Mouse (Mus musculus) bone marrow macrophage, adult 2 months (primary cell): ENCODE results near the gene Itpr1.

ENCODE experiments used
- CTCF ChIP-seq: IDR thresholded peaks from 2 replicates; pipeline ENCODE4 v1.5.1; 2012; ENCODE audit warnings: low read depth, mild to moderate bottlenecking, low read length, moderate library complexity
- POLR2A ChIP-seq: IDR thresholded peaks from 2 replicates; pipeline ENCODE4 v1.6.1; 2012; ENCODE audit warnings: mild to moderate bottlenecking, low read depth, low read length, borderline replicate concordance

GRCm38 (mm10) chr6:108324464-108325025, 111.6 kb downstream of the Itpr1 start:
- TF ChIP-seq CTCF: no peak
- TF ChIP-seq POLR2A: no peak
